Mouse (Mus musculus): ENCODE data around the gene Sema4d.

- TF ChIP-seq CTCF (conservative IDR thresholded peaks at IDR 0.05; ENCODE audit: low read length) (no peak), POU5F1 (IDR thresholded peaks at IDR 0.05; ENCODE audit: borderline replicate concordance, low read length) (no peak)
Measured at GRCm38 (mm10) chr13:51763019-51763698, 30.4 kb downstream of the Sema4d start.

Measured in E14TG2a.4 (cell line).